Mouse (Mus musculus): ENCODE measurements around the gene Ovca2. TPM values are rescaled to one million over a fixed set of nuclear protein-coding genes. Genes with fewer than 3 reads are reported as not detected.
A peak's percentile ranks its signal among the peaks of the same experiment; 100 is the strongest.

The Ovca2 gene
- total RNA-seq, 1 experiment, result 14.8 TPM

DNA sequence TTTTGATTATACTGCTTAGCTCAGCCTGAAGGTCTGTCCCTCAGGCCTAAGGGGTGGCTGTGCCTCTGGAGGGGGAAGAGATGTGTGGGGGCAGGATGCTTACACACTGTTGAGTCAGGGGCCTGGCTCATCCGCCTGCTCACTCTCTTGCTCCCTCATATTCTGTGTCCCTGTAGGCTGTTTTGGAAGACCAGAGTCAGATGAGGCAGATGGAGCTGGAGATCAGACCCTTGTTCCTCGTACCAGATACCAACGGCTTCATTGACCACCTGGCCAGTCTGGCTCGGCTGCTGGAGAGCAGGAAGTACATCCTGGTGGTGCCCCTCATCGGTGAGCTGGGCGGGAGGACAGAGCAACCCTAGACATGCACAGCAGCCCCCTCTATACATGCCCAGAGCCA is 22.6 kb downstream of the Ovca2 start:
- no peaks in the 10 kb centered on the region for H3K36me3 ChIP-seq (ENCODE audit: control insufficient read depth, insufficient read depth, low read length, poor library complexity, severe bottlenecking)
- no peaks in the 10 kb centered on the region for H3K9me3 ChIP-seq (ENCODE audit: control insufficient read depth, insufficient read depth, low read depth, low read length)
- in situ Hi-C loops (cut with MboI; ENCODE audit: low sequenced_read_pairs in 2 of 2, unreplicated experiment in 2 of 2), result no loop called here
- no peak overlapping the region for H3K4me3 ChIP-seq (ENCODE audit: insufficient read depth in 1 of 2, low read depth in 1 of 2, low read length in 2 of 2, poor library complexity in 1 of 2, severe bottlenecking in 1 of 2)
- TF ChIP-seq HCFC1 (IDR thresholded peaks at IDR 0.05; ENCODE audit: borderline replicate concordance, insufficient read depth, low read length), result no peak
- no peak for TF ChIP-seq ZC3H11A (IDR thresholded peaks at IDR 0.05; ENCODE audit: borderline replicate concordance, low read depth, low read length)
- no peak for TF ChIP-seq ZNF384 (IDR thresholded peaks at IDR 0.05; ENCODE audit: low read depth, low read length)
- TF ChIP-seq MAFK (IDR thresholded peaks at IDR 0.05; ENCODE audit: insufficient read depth, low read depth, low read length), result no peak
- TF ChIP-seq CHD2 (IDR thresholded peaks at IDR 0.05; ENCODE audit: low read depth, low read length), result no peak
- no peaks in the 10 kb centered on the region for H3K4me1 ChIP-seq (ENCODE audit: control insufficient read depth in 2 of 2, insufficient read depth in 2 of 2, low read length in 2 of 2, poor library complexity in 1 of 2)
- H3K9ac ChIP-seq (ENCODE audit: insufficient read depth, low read depth, low read length, poor library complexity, severe bottlenecking), result no peak overlapping the region
- H3K27ac ChIP-seq (ENCODE audit: insufficient read depth, low read depth, low read length, poor library complexity, severe bottlenecking), result no peak overlapping the region
- DNase-seq (ENCODE audit: low read depth, low spot score), result no peak

GRCm38 (mm10) chr11:75154053-75154585 is 24.5 kb downstream of the Ovca2 start:
- in situ Hi-C loops (cut with MboI; ENCODE audit: low sequenced_read_pairs in 2 of 2, unreplicated experiment in 2 of 2), result no loop called here
- no peaks in the 10 kb centered on the region for H3K9me3 ChIP-seq (ENCODE audit: control insufficient read depth, insufficient read depth, low read depth, low read length)
- no peak overlapping the region for H3K27ac ChIP-seq (ENCODE audit: insufficient read depth, low read depth, low read length, poor library complexity, severe bottlenecking)
- no peaks in the 10 kb centered on the region for H3K36me3 ChIP-seq (ENCODE audit: control insufficient read depth, insufficient read depth, low read length, poor library complexity, severe bottlenecking)
- H3K4me3 ChIP-seq (ENCODE audit: insufficient read depth in 1 of 2, low read depth in 1 of 2, low read length in 2 of 2, poor library complexity in 1 of 2, severe bottlenecking in 1 of 2), result no peak overlapping the region
- no peak overlapping the region for H3K9ac ChIP-seq (ENCODE audit: insufficient read depth, low read depth, low read length, poor library complexity, severe bottlenecking)
- TF ChIP-seq ZNF384 (IDR thresholded peaks at IDR 0.05; ENCODE audit: low read depth, low read length) (no peak), HCFC1 (IDR thresholded peaks at IDR 0.05; ENCODE audit: borderline replicate concordance, insufficient read depth, low read length) (no peak), CHD2 (IDR thresholded peaks at IDR 0.05; ENCODE audit: low read depth, low read length) (no peak), ZC3H11A (IDR thresholded peaks at IDR 0.05; ENCODE audit: borderline replicate concordance, low read depth, low read length) (no peak), MAFK (IDR thresholded peaks at IDR 0.05; ENCODE audit: insufficient read depth, low read depth, low read length) (no peak)
- DNase-seq (ENCODE audit: low read depth, low spot score), result no peak
- H3K4me1 ChIP-seq (ENCODE audit: control insufficient read depth in 2 of 2, insufficient read depth in 2 of 2, low read length in 2 of 2, poor library complexity in 1 of 2), result no peaks in the 10 kb centered on the region

GRCm38 (mm10) chr11:75152603-75153557 is 25.8 kb downstream of the Ovca2 start:
- H3K9me3 ChIP-seq (ENCODE audit: control insufficient read depth, insufficient read depth, low read depth, low read length), result no peaks in the 10 kb centered on the region
- H3K36me3 ChIP-seq (ENCODE audit: control insufficient read depth, insufficient read depth, low read length, poor library complexity, severe bottlenecking), result peaks cover 3% of the 10 kb centered on the region; the same call in 1 of the 2 replicates
- in situ Hi-C loops (cut with MboI; ENCODE audit: low sequenced_read_pairs in 2 of 2, unreplicated experiment in 2 of 2), result no loop called here
- DNase-seq (ENCODE audit: low read depth, low spot score), result no peak
- H3K27ac ChIP-seq (ENCODE audit: insufficient read depth, low read depth, low read length, poor library complexity, severe bottlenecking), result no peak overlapping the region
- no peak overlapping the region for H3K9ac ChIP-seq (ENCODE audit: insufficient read depth, low read depth, low read length, poor library complexity, severe bottlenecking)
- no peak for TF ChIP-seq CHD2 (IDR thresholded peaks at IDR 0.05; ENCODE audit: low read depth, low read length)
- no peak for TF ChIP-seq ZC3H11A (IDR thresholded peaks at IDR 0.05; ENCODE audit: borderline replicate concordance, low read depth, low read length)
- TF ChIP-seq MAFK (IDR thresholded peaks at IDR 0.05; ENCODE audit: insufficient read depth, low read depth, low read length), result no peak
- TF ChIP-seq HCFC1 (IDR thresholded peaks at IDR 0.05; ENCODE audit: borderline replicate concordance, insufficient read depth, low read length), result no peak
- TF ChIP-seq ZNF384 (IDR thresholded peaks at IDR 0.05; ENCODE audit: low read depth, low read length), result no peak
- no peak overlapping the region for H3K4me3 ChIP-seq (ENCODE audit: insufficient read depth in 1 of 2, low read depth in 1 of 2, low read length in 2 of 2, poor library complexity in 1 of 2, severe bottlenecking in 1 of 2)
- peaks cover 5 to 7% of the 10 kb centered on the region in 2 experiments; a peak in 3 of 4 replicates for H3K4me1 ChIP-seq (ENCODE audit: control insufficient read depth in 2 of 2, insufficient read depth in 2 of 2, low read length in 2 of 2, poor library complexity in 1 of 2)

DNA sequence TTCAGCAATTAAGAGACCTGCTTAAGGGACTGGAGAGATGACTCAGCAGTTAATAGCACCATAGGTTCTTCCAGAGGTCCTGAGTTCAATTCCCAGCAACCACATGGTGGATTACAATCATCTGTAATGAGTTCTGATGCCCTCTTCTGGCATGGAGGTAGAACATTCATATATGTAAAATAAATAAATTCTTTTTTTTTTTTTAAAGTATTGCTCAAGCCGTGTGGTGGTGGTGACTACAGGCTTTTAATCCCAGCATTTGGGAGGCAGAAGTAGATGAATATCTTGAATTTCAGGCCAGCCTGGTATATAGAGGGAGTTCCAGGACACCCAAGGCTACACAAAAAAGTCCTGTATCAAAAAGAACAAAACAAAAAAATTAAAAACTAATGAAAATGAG is 28.3 kb downstream of the Ovca2 start:
- Histone ChIP-seq H3K4me1 (ENCODE audit: control insufficient read depth in 2 of 2, insufficient read depth in 2 of 2, low read length in 2 of 2, poor library complexity in 1 of 2) (peaks cover 5 to 14% of the 10 kb centered on the region in 2 experiments; a peak in 3 of 4 replicates), H3K27ac (ENCODE audit: insufficient read depth, low read depth, low read length, poor library complexity, severe bottlenecking) (no peak overlapping the region), H3K9ac (ENCODE audit: insufficient read depth, low read depth, low read length, poor library complexity, severe bottlenecking) (no peak overlapping the region), H3K9me3 (ENCODE audit: control insufficient read depth, insufficient read depth, low read depth, low read length) (no peaks in the 10 kb centered on the region), H3K4me3 (ENCODE audit: insufficient read depth in 1 of 2, low read depth in 1 of 2, low read length in 2 of 2, poor library complexity in 1 of 2, severe bottlenecking in 1 of 2) (no peak overlapping the region), H3K36me3 (ENCODE audit: control insufficient read depth, insufficient read depth, low read length, poor library complexity, severe bottlenecking) (peaks cover 3% of the 10 kb centered on the region; the same call in 1 of the 2 replicates)
- no peak for DNase-seq (ENCODE audit: low read depth, low spot score)
- no peak for TF ChIP-seq ZC3H11A (IDR thresholded peaks at IDR 0.05; ENCODE audit: borderline replicate concordance, low read depth, low read length)
- TF ChIP-seq MAFK (IDR thresholded peaks at IDR 0.05; ENCODE audit: insufficient read depth, low read depth, low read length), result peak; percentile 46; the same call in 1 of the 2 replicates
- no peak for TF ChIP-seq HCFC1 (IDR thresholded peaks at IDR 0.05; ENCODE audit: borderline replicate concordance, insufficient read depth, low read length)
- in situ Hi-C loops (cut with MboI; ENCODE audit: low sequenced_read_pairs in 2 of 2, unreplicated experiment in 2 of 2), result no loop called here
